Mouse (Mus musculus) midbrain, embryonic 14.5 days (tissue): Measurements from ENCODE around the gene Gng13. TPM values are rescaled to one million over a fixed set of nuclear protein-coding genes. Genes with fewer than 3 reads are reported as not detected.
"Not testable (repeated sequence)": the region's sequence is repeated elsewhere in the genome, so short reads cannot be mapped to it uniquely, and the experiment has no call there.

Experiments used
- ATAC-seq: fragments of 200-750 bp; cut with Nextera tagmentation; 2 replicates; pipeline ENCODE4 v1.8.0; 2017; ENCODE audit warnings: moderate number of reproducible peaks, moderate library complexity; ENCODE audit not compliant: low FRiP score, low TSS enrichment
- DNase-seq: peaks from one replicate; pipeline ENCODE4 v3.0.0-alpha.2; 2015
- H3K27ac ChIP-seq: fragments of 300-500 bp; sonication (generic); replicated peaks from 2 replicates; pipeline ENCODE4 v1.5.1; 2014; ENCODE audit warnings: mild to moderate bottlenecking, low read depth, low read length, moderate library complexity
- H3K27me3 ChIP-seq: fragments of 300-500 bp; sonication (generic); 2 replicates; pipeline ENCODE4 v1.6.1; 2014; ENCODE audit warnings: low read length, control low read depth, mixed read lengths; ENCODE audit not compliant: control insufficient read depth, insufficient read depth
- H3K36me3 ChIP-seq: fragments of 300-500 bp; sonication (generic); 2 replicates; pipeline ENCODE4 v1.6.1; 2014; ENCODE audit warnings: low read length, control low read depth; ENCODE audit not compliant: control insufficient read depth, insufficient read depth
- H3K4me1 ChIP-seq: fragments of 300-500 bp; sonication (generic); 2 replicates; pipeline ENCODE4 v1.6.1; 2014; ENCODE audit warnings: mild to moderate bottlenecking, antibody characterized with exemption, low read length, control low read depth; ENCODE audit not compliant: control insufficient read depth, insufficient read depth
- H3K4me2 ChIP-seq: fragments of 300-500 bp; sonication (generic); 2 replicates; pipeline ENCODE4 v1.6.1; 2014; ENCODE audit warnings: mild to moderate bottlenecking, low read length, moderate library complexity
- H3K4me3 ChIP-seq: fragments of 300-500 bp; sonication (generic); replicated peaks from 2 replicates; pipeline ENCODE4 v1.5.1; 2014; ENCODE audit warnings: low read depth, low read length
- H3K9ac ChIP-seq: fragments of 300-500 bp; sonication (generic); replicated peaks from 2 replicates; pipeline ENCODE4 v1.6.1; 2014; ENCODE audit warnings: mild to moderate bottlenecking, low read length, moderate library complexity
- H3K9me3 ChIP-seq: fragments of 300-500 bp; sonication (generic); 2 replicates; pipeline ENCODE4 v1.6.1; 2016; ENCODE audit warnings: low read length, control low read depth, mixed read lengths; ENCODE audit not compliant: control insufficient read depth
- WGBS: fragments of 180-500 bp; shearing (Covaris S2); extraction: QIAGEN DNeasy Blood & Tissue Kit; methylation state at CpG from one replicate; pipeline ENCODE4 v1.1.7; 2014; 5-methylcytosine and 5-hydroxymethylcytosine counted together
- polyA plus RNA-seq: library from polyadenylated mRNA; unstranded; fragments of >200 nt; fragmentation: Nextera tagmentation; extraction: Ambion mirVana; gene quantifications from 2 replicates; pipeline ENCODE4 v1.2.1, GENCODE M21; 2014

Gng13 gene
- polyA plus RNA-seq, 1 experiment from 2014 or later, result 6.0 TPM

DNA sequence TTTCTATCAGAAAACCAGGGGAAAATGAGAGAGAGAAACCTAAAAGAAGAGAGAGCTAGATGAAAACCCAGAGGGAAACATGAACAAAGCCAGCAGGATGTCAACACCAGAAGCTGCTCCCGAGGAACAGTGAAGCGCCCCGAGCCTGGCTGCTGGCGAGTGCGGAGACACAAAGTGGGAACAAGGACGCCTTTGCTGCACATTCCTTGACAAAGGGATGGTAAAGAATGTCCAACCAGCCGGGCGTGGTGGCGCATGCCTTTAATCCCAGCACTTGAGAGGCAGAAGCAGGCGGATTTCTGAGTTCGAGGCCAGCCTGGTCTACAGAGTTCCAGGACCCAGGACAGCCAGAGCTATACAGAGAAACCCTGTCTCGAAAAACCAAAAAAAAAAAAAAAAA lies 24.5 kb downstream of the Gng13 start:
- 67% methylated on average over 12 of the region's 12 CpGs for WGBS
- not testable (repeated sequence) for H3K4me2 ChIP-seq, H3K9ac ChIP-seq, H3K36me3 ChIP-seq, H3K4me3 ChIP-seq, H3K27me3 ChIP-seq, DNase-seq, H3K4me1 ChIP-seq, ATAC-seq, H3K27ac ChIP-seq, H3K9me3 ChIP-seq

DNA sequence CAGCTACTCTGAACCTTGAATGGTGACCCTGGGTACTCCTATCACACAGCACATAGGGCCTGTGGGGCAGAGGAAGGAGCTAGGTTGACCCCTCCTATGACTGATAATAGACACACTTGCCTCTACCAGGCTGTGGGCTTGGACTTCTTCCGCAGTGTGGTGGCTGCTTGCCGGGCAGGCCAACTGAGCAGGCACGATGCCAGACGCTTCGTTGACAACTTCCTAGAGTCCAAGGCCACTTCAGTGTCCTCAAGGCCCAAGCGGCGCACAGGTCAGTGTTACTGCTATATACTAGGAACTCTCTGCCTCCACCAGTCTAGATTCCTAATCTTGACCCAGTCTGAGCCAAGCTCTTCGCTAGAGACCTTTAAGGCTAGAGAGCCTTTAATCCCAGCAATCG lies 26.9 kb downstream of the Gng13 start:
- Histone ChIP-seq H3K36me3 (no peaks in the 10 kb centered on the region), H3K4me2 (no peak overlapping the region), H3K4me1 (no peaks in the 10 kb centered on the region), H3K4me3 (no peak overlapping the region), H3K9me3 (no peaks in the 10 kb centered on the region), H3K27me3 (no peaks in the 10 kb centered on the region), H3K9ac (no peak overlapping the region), H3K27ac (no peak overlapping the region)
- WGBS, result 92% methylated on average over 9 of the region's 9 CpGs
- ATAC-seq, result no peak
- DNase-seq, result no peak

DNA sequence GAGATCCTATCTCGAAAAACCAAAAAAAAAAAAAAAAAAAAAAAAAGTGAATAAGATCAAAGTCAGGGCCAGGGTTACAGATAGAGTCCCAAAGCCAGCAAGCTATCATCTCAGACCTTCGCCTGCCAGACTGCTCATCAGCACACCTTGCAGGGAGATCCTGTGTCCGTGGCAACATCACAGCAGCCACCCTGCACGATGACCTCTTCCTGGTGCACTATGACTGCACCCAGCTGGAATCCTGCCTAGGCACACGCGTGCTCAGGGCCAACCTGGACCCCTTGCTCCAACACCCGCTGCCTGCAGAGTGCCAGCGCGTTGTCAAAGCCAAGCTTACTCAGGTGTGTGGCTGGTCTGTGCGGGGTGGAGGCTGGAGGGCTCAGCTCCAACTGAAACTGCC lies 27.3 kb downstream of the Gng13 start:
- Histone ChIP-seq H3K27ac (no peak overlapping the region), H3K9me3 (no peaks in the 10 kb centered on the region), H3K36me3 (no peaks in the 10 kb centered on the region), H3K9ac (no peak overlapping the region), H3K4me3 (no peak overlapping the region), H3K4me2 (no peak overlapping the region), H3K4me1 (no peaks in the 10 kb centered on the region), H3K27me3 (no peaks in the 10 kb centered on the region)
- DNase-seq (no peak), ATAC-seq (no peak)
- 78% methylated on average over 10 of the region's 10 CpGs for whole genome bisulfite sequencing

DNA sequence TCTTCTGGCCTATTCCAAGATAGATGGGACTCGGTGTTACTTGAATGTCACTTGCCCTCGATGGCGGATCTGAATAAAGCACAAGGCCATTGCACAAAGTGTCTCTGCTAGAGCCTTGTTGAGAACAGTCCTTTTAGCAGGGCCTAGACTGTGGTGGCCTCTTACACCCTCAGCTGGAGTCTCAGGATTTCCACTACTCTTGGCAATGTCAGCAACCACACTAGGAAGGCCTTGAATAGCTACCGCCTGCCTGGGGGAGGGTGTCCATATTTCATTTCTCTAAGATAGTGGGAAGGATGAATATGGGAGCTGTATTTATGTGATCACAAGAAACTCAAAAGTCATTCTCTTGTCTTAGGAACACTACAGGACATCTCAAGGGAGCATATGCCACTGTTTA lies 31.3 kb downstream of the Gng13 start:
- no peak for DNase-seq
- Histone ChIP-seq H3K27ac (no peak overlapping the region), H3K36me3 (no peaks in the 10 kb centered on the region), H3K9ac (no peak overlapping the region), H3K9me3 (no peaks in the 10 kb centered on the region), H3K4me1 (no peaks in the 10 kb centered on the region), H3K4me2 (no peak overlapping the region), H3K4me3 (no peak overlapping the region), H3K27me3 (no peaks in the 10 kb centered on the region)
- WGBS, result 91% methylated on average over 4 of the region's 4 CpGs
- ATAC-seq, result no peak

DNA sequence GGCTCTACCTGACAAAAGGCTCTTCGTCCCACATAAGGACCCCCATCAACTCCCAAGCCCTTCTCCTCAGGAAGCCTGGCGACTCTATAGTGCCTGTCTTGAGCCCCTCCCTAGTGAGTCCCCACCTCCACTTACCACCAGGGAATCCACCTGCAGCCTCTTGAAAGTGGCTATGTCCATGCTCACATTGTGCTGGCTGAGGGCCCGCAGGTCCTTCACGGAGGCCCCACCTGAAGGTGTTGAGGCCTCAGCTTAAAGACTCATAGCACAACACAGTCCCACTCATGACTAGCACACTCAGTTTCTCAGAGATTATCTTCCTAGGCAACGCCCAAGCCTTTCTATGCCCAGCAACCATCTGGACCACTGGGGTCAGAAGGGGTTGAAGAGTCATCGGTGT lies 32.3 kb downstream of the Gng13 start:
- ATAC-seq (no peak), DNase-seq (no peak)
- WGBS, result 85% methylated on average over 6 of the region's 6 CpGs

DNA sequence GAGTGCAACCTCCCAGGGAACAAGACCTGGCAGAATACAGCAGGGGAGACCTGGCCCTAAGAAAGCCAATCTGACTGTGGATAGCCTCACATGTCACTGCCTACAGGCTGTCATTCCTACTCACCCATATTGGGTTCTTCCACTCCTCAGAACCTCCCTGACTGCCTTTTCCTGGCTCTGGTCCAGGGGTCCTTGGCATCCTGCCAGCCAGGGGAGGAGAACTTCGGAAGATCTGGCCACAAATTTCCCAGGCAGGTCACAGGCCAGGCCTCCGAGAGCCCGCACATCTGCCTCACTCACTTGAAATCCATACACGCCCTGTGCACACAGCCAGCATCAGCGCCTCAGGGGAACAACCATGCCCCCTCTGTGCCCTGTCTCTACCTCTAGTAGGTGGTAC lies 34.5 kb downstream of the Gng13 start:
- ATAC-seq (no peak), DNase-seq (peak; percentile 51)
- Histone ChIP-seq H3K36me3 (no peaks in the 10 kb centered on the region), H3K4me2 (no peak overlapping the region), H3K4me1 (no peaks in the 10 kb centered on the region), H3K27me3 (no peaks in the 10 kb centered on the region), H3K9me3 (no peaks in the 10 kb centered on the region), H3K4me3 (no peak overlapping the region), H3K9ac (no peak overlapping the region), H3K27ac (no peak overlapping the region)
- WGBS, result 61% methylated on average over 5 of the region's 5 CpGs

More for the DNA sequence above, 32.3 kb downstream of the Gng13 start:
- H3K4me3 ChIP-seq, result no peak overlapping the region
- H3K27ac ChIP-seq, result no peak overlapping the region
- no peak overlapping the region for H3K4me2 ChIP-seq
- H3K9ac ChIP-seq, result no peak overlapping the region
- H3K9me3 ChIP-seq, result no peaks in the 10 kb centered on the region
- H3K36me3 ChIP-seq, result no peaks in the 10 kb centered on the region
- no peaks in the 10 kb centered on the region for H3K27me3 ChIP-seq
- no peaks in the 10 kb centered on the region for H3K4me1 ChIP-seq

DNA sequence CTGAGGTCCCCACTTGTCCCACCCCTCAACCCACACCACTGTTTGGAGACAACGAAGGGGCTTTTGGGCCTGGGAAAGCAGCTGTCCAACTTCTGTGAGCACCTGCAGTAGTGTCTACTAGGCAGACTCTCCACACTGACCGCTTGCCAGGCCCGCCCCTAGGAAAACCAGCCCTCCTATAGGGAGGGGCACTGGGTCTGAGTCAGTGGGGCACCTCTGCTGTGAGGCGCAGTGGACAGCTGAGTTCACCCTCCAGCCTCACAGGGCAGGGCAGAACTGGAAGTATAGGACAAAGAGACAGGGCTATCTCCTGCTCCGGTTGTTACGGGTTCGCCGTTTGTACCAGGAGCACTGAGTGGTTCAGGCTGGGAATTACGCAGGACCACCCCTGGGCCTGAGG lies 37.3 kb downstream of the Gng13 start, which contains the start of gene Msln:
Gene Msln (minus strand): TSS at position 138 of the 400 bp plus-strand sequence.
- Histone ChIP-seq H3K9me3 (no peaks in the 10 kb centered on the region), H3K36me3 (no peaks in the 10 kb centered on the region), H3K27me3 (no peaks in the 10 kb centered on the region), H3K4me3 (no peak within 1 kb of the TSS), H3K4me1 (no peaks in the 10 kb centered on the region), H3K4me2 (no peak within 1 kb of the TSS), H3K9ac (no peak within 1 kb of the TSS), H3K27ac (no peak within 1 kb of the TSS)
- ATAC-seq (no peak), DNase-seq (no peak)
- 87% methylated on average over 9 of the region's 9 CpGs for WGBS

DNA sequence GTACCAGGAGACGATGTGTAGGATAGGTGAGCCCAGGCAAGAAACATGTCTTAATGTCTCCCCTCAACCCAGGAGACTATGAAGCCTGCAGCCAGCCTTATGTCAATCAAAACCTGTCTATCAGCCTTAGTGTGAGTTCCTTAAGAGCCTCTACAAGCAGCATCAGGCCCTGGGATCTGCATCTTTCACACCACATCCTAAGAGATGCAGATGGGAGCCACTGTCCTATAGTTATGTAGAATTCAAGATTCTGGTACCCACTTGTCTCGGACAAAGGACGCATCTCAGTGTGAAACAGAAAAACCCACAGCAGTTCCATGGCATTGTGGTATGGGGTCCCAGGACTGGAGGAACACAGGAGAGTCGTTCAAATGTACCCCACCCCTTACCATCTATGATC lies 38.1 kb downstream of the Gng13 start:
- no peak for DNase-seq
- no peaks in the 10 kb centered on the region for H3K4me1 ChIP-seq
- no peaks in the 10 kb centered on the region for H3K9me3 ChIP-seq
- no peak overlapping the region for H3K9ac ChIP-seq
- 78% methylated on average over 4 of the region's 4 CpGs for WGBS
- no peak overlapping the region for H3K4me3 ChIP-seq
- no peak overlapping the region for H3K27ac ChIP-seq
- H3K27me3 ChIP-seq, result no peaks in the 10 kb centered on the region
- H3K36me3 ChIP-seq, result no peaks in the 10 kb centered on the region
- ATAC-seq, result no peak
- no peak overlapping the region for H3K4me2 ChIP-seq

DNA sequence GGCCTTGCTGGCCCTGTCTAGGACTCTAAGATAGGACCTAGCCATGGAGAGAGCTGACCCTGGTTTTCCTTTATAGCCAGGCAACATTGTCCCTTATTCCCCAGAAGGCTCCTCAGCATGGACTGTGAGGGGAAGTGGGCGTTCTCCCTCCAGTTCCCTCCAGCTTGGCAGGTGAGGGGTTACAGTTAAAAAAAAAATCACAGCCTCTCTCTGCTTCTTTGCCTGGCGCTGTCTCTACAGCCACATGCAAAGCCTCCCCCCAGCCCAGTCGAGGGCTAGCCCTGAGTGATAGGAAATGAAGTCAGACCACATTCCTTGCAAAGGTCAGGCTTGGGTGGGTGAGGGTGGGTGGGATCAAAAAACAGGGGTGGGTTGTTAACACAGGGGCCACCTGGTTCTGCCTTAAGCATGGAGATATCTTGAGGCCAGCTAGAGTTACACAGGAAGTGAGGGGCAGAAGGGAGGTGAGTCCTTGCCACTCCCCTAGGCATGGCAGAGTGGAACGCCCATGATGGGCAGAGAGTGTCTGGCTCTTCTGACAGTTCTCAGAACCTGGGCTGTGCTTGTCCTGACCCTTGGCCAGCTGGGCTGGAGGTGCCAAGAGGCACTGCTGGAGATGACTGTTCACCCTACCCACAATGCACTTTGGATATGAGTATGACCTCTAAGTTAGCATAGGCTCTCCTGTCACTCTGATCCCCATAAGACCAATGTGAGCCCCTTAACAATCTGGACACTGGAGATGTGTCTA lies 38.8 kb downstream of the Gng13 start:
- WGBS, result 70% methylated on average over 4 of the region's 4 CpGs
- H3K36me3 ChIP-seq, result no peaks in the 10 kb centered on the region
- ATAC-seq (no peak), DNase-seq (no peak)
- H3K4me2 ChIP-seq, result no peak overlapping the region
- H3K27me3 ChIP-seq, result no peaks in the 10 kb centered on the region
- H3K27ac ChIP-seq, result no peak overlapping the region
- H3K9me3 ChIP-seq, result no peaks in the 10 kb centered on the region
- no peak overlapping the region for H3K4me3 ChIP-seq
- no peak overlapping the region for H3K9ac ChIP-seq
- no peaks in the 10 kb centered on the region for H3K4me1 ChIP-seq
